Mouse (Mus musculus): Measurements from ENCODE around the gene Golim4. TPM values are rescaled to one million over a fixed set of nuclear protein-coding genes. Genes with fewer than 3 reads are reported as not detected.

Gene Golim4
- polyA plus RNA-seq, 1 experiment from 2014 or later: 16.6 TPM

DNA sequence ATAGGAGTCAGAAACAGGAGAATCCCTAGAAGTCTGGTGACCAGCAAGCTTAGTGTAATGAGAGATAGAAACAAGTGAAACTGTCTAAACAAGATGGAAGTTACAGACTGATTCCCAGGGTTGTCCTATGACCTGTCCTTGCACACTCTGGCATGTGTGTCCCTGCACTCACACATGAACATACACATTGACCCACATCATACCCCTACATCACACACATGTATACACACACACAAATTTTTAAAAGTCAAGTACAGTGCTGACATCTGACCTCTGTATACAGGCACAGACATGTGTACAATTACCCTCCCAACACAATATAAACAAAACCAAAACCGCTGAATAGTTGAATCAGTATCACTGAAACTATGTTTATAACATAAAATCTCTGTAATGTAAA is 8.7 kb downstream of the Golim4 start:
- Histone ChIP-seq H3K36me3 (ENCODE audit: inconsistent target) (no peaks in the 10 kb centered on the region), H3K79me2 (ENCODE audit: inconsistent target) (peaks cover 11% of the 10 kb centered on the region; the same call in 1 of the 2 replicates), H3K4me3 (ENCODE audit: inconsistent target) (no peak overlapping the region), H3K27ac (no peak overlapping the region)
- 91% methylated on average over 1 of the region's 1 CpGs for WGBS (ENCODE audit: missing documents)

DNA sequence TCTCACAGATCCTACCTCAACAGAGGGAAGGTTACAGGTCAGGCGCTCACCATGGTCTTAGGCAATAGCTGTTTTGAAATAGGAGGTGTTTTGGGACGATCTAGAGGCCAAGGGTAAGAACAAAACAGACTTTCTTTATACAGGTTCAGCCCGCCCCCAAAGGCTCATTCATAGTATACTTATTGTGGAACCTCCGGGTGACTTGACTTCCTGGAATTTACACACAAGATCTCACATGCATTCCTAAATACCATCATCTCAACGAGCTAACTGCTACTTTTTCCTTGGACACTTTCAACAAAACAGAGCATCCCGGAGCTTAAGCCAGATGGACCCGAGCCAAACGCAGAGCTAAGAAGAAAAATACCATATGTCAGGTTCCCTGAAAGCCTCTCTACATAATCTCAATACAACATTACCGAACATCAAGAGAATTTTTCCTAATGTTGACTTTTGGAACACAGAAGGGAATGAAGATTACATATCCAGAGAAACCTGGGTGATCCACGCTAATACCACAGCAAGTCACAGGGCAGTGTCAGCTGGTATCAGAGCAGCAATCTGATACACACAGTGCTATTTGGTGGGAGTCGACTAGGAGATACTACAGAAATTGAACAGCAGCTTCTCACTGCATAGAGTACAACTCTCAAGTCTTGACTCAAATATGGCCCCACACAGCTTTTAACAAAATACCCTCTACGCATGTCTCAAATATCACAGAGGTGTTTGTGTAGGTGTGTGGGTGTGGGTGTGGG is 14.3 kb downstream of the Golim4 start:
- Histone ChIP-seq H3K79me2 (ENCODE audit: inconsistent target) (no peaks in the 10 kb centered on the region), H3K27ac (no peak overlapping the region)
- 79% methylated on average over 12 of the region's 12 CpGs for WGBS (ENCODE audit: missing documents)

GRCm38 (mm10) chr3:75941864-75942263 is 14.9 kb downstream of the Golim4 start:
- WGBS (ENCODE audit: missing documents): 82% methylated on average over 1 of the region's 1 CpGs

More for the DNA sequence above, 14.3 kb downstream of the Golim4 start:
- no peaks in the 10 kb centered on the region for H3K36me3 ChIP-seq (ENCODE audit: inconsistent target)
- no peak overlapping the region for H3K4me3 ChIP-seq (ENCODE audit: inconsistent target)

DNA sequence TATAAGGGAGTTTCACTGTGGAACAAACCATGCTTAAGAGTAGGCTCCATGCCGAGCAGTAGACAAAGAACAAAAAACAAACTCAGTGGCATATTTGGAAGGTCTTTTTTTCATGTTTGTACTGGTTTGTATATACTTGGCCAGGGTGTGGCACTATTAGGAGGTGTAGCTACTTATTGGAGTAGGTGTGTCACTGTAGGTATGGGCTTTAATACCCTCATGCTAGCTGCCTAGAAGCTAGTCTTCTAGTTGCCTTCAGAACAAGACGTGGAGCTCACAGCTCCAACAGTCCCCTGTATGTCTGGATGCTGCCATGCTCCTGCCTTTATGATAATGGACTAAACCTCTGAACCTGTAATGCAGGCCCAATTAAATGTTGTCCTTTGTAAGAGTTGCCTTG is 20.6 kb downstream of the Golim4 start:
- Histone ChIP-seq H3K79me2 (ENCODE audit: inconsistent target) (no peaks in the 10 kb centered on the region), H3K4me3 (ENCODE audit: inconsistent target) (no peak overlapping the region), H3K27ac (no peak overlapping the region), H3K36me3 (ENCODE audit: inconsistent target) (no peaks in the 10 kb centered on the region)
- 80% methylated on average over 2 of the region's 2 CpGs for WGBS (ENCODE audit: missing documents)

More at GRCm38 (mm10) chr3:75941864-75942263, 14.9 kb downstream of the Golim4 start:
- H3K27ac ChIP-seq: no peak overlapping the region
- no peaks in the 10 kb centered on the region for H3K36me3 ChIP-seq (ENCODE audit: inconsistent target)
- no peaks in the 10 kb centered on the region for H3K79me2 ChIP-seq (ENCODE audit: inconsistent target)
- no peak overlapping the region for H3K4me3 ChIP-seq (ENCODE audit: inconsistent target)

DNA sequence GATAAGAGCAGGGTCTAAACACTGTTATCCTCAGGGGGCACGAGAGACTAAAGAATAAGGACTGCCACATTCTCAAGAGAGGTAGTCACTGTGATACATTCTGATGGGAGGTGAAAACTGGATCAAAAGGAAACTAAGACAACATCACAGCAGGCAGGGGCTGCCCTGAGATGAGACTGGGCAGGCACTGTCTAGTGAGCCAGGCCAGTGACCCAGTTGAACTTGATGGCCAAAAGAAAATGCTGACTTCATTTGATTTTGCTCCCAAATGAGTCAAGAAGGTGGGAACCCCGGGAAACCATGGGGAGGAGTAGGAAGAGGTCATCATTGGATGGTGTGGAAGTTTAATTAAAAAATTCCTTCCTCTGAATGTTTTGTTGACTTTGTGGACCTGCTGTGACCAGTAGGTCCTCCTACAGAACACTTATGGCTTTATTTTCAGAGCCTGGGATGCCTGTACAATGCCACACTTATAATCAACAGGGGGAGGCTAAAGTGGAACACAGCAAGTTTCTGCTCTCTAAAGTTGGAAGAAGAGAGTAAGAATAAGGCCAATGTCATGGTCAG is 26.0 kb downstream of the Golim4 start:
- 100% methylated on average over 2 of the region's 2 CpGs for WGBS (ENCODE audit: missing documents)
- Histone ChIP-seq H3K36me3 (ENCODE audit: inconsistent target) (no peaks in the 10 kb centered on the region), H3K27ac (no peak overlapping the region), H3K4me3 (ENCODE audit: inconsistent target) (no peak overlapping the region), H3K79me2 (ENCODE audit: inconsistent target) (no peaks in the 10 kb centered on the region)

GRCm38 (mm10) chr3:75929926-75930548 is 26.7 kb downstream of the Golim4 start:
- 79% methylated on average over 7 of the region's 7 CpGs for WGBS (ENCODE audit: missing documents)
- no peaks in the 10 kb centered on the region for H3K36me3 ChIP-seq (ENCODE audit: inconsistent target)

GRCm38 (mm10) chr3:75926327-75926726 is 30.4 kb downstream of the Golim4 start:
- H3K4me3 ChIP-seq (ENCODE audit: inconsistent target): no peak overlapping the region
- H3K27ac ChIP-seq: no peak overlapping the region
- 54% methylated on average over 3 of the region's 3 CpGs for WGBS (ENCODE audit: missing documents)
- no peaks in the 10 kb centered on the region for H3K36me3 ChIP-seq (ENCODE audit: inconsistent target)
- H3K79me2 ChIP-seq (ENCODE audit: inconsistent target): no peaks in the 10 kb centered on the region

More at GRCm38 (mm10) chr3:75929926-75930548, 26.7 kb downstream of the Golim4 start:
- Histone ChIP-seq H3K4me3 (ENCODE audit: inconsistent target) (no peak overlapping the region), H3K27ac (no peak overlapping the region), H3K79me2 (ENCODE audit: inconsistent target) (no peaks in the 10 kb centered on the region)

DNA sequence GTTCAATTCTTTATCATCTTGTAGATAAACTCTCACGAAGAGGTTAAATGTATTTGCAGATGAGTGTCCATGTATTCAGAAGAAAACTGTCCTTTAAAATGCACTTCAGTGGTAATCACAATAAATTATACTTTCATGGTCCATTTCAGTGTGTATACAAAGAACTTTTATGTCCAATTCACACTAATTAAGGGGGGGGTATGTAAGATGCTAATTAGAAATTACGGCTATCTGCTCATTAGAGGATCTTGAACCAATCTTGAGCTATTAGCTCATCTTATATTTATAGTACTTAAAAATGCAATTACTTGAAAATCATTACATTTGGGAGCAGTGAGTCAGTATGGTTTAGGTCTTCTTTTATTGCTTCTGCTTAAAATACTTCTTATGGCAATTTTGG is 31.6 kb downstream of the Golim4 start:
- 89% methylated on average over 2 of the region's 2 CpGs for WGBS (ENCODE audit: missing documents)
- no peak overlapping the region for H3K4me3 ChIP-seq (ENCODE audit: inconsistent target)
- H3K79me2 ChIP-seq (ENCODE audit: inconsistent target): no peaks in the 10 kb centered on the region
- no peaks in the 10 kb centered on the region for H3K36me3 ChIP-seq (ENCODE audit: inconsistent target)
- H3K27ac ChIP-seq: no peak overlapping the region

DNA sequence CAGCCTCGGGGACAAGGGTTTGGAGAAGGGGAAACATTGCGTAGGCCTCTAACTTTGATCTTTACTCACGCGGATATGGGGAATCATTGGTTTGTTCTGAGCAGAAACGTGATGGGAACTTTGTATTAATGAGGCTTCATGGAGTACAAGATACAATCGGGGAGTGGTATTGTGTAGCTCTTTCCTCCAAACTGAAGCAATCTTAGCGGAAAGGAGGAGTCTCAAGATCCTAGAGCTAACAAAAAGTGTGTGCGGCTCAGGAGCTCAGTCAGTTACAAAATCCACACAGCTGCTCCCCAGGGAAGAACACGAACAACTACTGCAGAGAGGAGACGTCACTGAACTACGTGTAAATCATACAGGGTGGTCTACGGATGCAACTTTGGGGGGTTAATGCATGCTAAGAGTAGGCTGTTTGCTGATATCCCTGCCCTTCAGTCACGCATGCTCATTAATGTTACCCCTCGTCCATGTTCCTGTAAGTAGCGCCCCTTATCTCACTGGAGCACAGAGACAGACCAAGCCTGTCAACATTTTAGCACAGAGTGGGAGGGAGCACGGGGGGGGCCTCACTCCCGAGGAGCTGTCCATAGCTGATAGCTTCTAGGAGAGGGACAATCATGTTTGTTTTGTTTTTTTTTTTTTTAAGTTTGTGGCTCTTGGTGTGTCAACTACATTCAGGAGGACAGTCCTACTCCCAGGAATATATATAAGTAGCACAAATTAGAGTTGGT is 38.8 kb downstream of the Golim4 start:
- 92% methylated on average over 16 of the region's 17 CpGs for WGBS (ENCODE audit: missing documents)
- Histone ChIP-seq H3K36me3 (ENCODE audit: inconsistent target) (no peaks in the 10 kb centered on the region), H3K79me2 (ENCODE audit: inconsistent target) (no peaks in the 10 kb centered on the region), H3K4me3 (ENCODE audit: inconsistent target) (no peak overlapping the region), H3K27ac (no peak overlapping the region)

GRCm38 (mm10) chr3:75912786-75913185 is 44.0 kb downstream of the Golim4 start:
- no peak overlapping the region for H3K27ac ChIP-seq
- no peaks in the 10 kb centered on the region for H3K36me3 ChIP-seq (ENCODE audit: inconsistent target)
- 75% methylated on average over 4 of the region's 4 CpGs for WGBS (ENCODE audit: missing documents)
- no peak overlapping the region for H3K4me3 ChIP-seq (ENCODE audit: inconsistent target)
- H3K79me2 ChIP-seq (ENCODE audit: inconsistent target): no peaks in the 10 kb centered on the region

- Histone ChIP-seq H3K27ac (no peak overlapping the region), H3K36me3 (ENCODE audit: inconsistent target) (no peaks in the 10 kb centered on the region), H3K4me3 (ENCODE audit: inconsistent target) (no peak overlapping the region), H3K79me2 (ENCODE audit: inconsistent target) (no peaks in the 10 kb centered on the region)
These were observed 46.0 kb downstream of the Golim4 start for GRCm38 (mm10) chr3:75910768-75911167.

DNA sequence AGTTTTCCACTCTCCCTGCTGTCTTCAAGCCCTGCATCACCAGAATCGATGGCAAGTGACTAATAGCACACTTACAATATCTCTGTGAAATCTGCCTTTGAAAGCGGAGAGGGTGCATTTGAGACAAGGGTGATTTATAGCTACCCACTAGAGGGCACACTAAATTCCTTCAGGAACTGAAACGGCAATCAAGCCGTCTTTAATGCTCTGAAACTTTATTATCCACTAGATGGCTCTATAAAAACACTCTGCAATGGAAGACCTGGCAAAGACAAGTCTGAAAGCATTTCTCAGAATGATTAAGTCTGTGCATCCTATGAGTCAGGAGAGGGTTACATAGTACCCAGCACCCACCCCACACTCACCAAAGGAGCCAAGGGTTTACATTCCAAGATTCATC is 46.5 kb downstream of the Golim4 start:
- H3K27ac ChIP-seq: no peak overlapping the region
- no peaks in the 10 kb centered on the region for H3K36me3 ChIP-seq (ENCODE audit: inconsistent target)
- WGBS (ENCODE audit: missing documents): 6% methylated on average over 3 of the region's 4 CpGs
- H3K4me3 ChIP-seq (ENCODE audit: inconsistent target): no peak overlapping the region
- H3K79me2 ChIP-seq (ENCODE audit: inconsistent target): no peaks in the 10 kb centered on the region

DNA sequence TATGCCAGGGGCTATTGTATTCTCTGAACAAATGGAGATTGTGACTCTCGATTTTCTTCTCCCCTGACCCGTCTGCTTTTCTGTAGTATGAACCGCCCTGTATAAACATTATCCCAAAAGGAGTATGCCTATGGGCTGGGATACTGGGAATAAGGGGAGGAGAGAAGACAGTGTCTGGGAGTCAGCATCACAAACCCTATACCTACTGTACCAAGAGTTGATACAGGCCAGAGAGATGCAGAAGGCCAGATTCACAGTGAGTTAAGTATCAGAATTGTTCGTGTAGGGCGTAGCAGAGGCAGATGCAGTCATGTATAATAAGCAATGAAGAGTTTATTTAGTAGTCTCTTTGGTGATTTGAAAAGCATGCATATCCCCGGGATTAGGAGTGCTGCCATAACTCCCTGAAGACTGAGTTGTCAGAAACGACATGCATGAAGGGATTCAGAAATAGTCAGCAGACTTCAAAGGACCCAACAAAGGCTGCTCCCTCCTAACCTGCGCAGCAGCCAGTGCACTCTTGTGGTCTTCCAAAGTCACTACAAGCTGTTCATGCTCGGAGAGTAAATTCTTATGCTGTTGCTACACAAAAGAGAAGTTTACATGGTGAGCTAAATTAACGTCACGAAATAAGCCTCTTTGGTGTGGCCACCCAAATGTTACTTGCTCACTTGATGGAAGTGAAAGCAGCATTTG is 54.7 kb downstream of the Golim4 start:
- 95% methylated on average over 11 of the region's 11 CpGs for WGBS (ENCODE audit: missing documents)
- no peak overlapping the region for H3K4me3 ChIP-seq (ENCODE audit: inconsistent target)
- no peak overlapping the region for H3K27ac ChIP-seq
- H3K36me3 ChIP-seq (ENCODE audit: inconsistent target): no peaks in the 10 kb centered on the region
- no peaks in the 10 kb centered on the region for H3K79me2 ChIP-seq (ENCODE audit: inconsistent target)

DNA sequence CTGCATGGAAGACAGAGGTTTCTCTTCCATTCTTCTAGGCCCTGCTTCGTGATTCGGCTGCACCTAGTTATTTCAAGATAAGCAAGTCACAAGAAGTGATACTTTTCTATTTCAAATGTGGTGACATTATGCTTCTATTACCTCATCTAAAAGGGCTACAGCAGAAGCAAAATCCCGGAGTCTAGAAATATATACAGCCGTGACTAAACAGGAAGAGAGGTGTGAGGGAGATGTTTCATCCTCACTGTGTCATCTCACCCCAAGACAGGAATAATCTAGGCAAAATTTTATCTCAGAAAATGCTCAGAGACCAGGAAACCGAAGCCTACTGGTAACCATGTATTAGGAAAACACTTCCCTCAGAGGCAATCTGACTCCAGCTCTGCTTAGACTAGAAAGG is 61.7 kb downstream of the Golim4 start:
- H3K79me2 ChIP-seq (ENCODE audit: inconsistent target): no peaks in the 10 kb centered on the region
- no peaks in the 10 kb centered on the region for H3K36me3 ChIP-seq (ENCODE audit: inconsistent target)
- no peak overlapping the region for H3K27ac ChIP-seq
- H3K4me3 ChIP-seq (ENCODE audit: inconsistent target): no peak overlapping the region
- WGBS (ENCODE audit: missing documents): 96% methylated on average over 5 of the region's 5 CpGs

All from macrophage (primary cell).